Mouse (Mus musculus) bone marrow, adult 2 months (tissue): ENCODE results near the gene Plekhg2. TPM values are rescaled to one million over a fixed set of nuclear protein-coding genes. Genes with fewer than 3 reads are reported as not detected.

ENCODE experiments used
- H3K27ac ChIP-seq: fragments of 200-500 bp; 2 replicates; pipeline ENCODE4 v1.5.1; 2012; ENCODE audit warnings: low read depth, mild to moderate bottlenecking, control low read depth, inconsistent platforms, low read length; ENCODE audit not compliant: control insufficient read depth, poor library complexity, insufficient read depth
- H3K4me1 ChIP-seq: fragments of 200-500 bp; 2 replicates; pipeline ENCODE4 v1.6.1; 2011; ENCODE audit warnings: low read length; ENCODE audit not compliant: control insufficient read depth, insufficient read depth
- H3K4me3 ChIP-seq: fragments of 200-500 bp; replicated peaks from 2 replicates; pipeline ENCODE3; 2011; ENCODE audit warnings: mild to moderate bottlenecking, low read depth, low read length, control low read depth; ENCODE audit not compliant: control insufficient read depth
- CTCF ChIP-seq: fragments of 200-500 bp; IDR thresholded peaks from 2 replicates; pipeline ENCODE4 v1.5.1; 2011; ENCODE audit warnings: low read length, control low read depth; ENCODE audit not compliant: control insufficient read depth, insufficient read depth
- POLR2A ChIP-seq: fragments of 200-500 bp; IDR thresholded peaks from 2 replicates; pipeline ENCODE4 v1.6.1; 2011; ENCODE audit warnings: low read depth, mild to moderate bottlenecking, control low read depth, low read length, borderline replicate concordance; ENCODE audit not compliant: control insufficient read depth
- whole genome bisulfite sequencing: fragments of 180-500 bp; shearing (Covaris S2); methylation state at CpG from one replicate; pipeline ENCODE4 v1.1.7; 2018; 5-methylcytosine and 5-hydroxymethylcytosine counted together
- polyA plus RNA-seq: library from polyadenylated mRNA; stranded (reverse); fragments of >200 nt; gene quantifications from 2 replicates; pipeline ENCODE4 v1.2.4, GENCODE M21; 2011; ENCODE audit warnings: low replicate concordance; ENCODE audit not compliant: missing spikeins, insufficient read depth, insufficient read length

Plekhg2 gene
- 15.6 and 26.3 TPM in 2 replicates for polyA plus RNA-seq

DNA sequence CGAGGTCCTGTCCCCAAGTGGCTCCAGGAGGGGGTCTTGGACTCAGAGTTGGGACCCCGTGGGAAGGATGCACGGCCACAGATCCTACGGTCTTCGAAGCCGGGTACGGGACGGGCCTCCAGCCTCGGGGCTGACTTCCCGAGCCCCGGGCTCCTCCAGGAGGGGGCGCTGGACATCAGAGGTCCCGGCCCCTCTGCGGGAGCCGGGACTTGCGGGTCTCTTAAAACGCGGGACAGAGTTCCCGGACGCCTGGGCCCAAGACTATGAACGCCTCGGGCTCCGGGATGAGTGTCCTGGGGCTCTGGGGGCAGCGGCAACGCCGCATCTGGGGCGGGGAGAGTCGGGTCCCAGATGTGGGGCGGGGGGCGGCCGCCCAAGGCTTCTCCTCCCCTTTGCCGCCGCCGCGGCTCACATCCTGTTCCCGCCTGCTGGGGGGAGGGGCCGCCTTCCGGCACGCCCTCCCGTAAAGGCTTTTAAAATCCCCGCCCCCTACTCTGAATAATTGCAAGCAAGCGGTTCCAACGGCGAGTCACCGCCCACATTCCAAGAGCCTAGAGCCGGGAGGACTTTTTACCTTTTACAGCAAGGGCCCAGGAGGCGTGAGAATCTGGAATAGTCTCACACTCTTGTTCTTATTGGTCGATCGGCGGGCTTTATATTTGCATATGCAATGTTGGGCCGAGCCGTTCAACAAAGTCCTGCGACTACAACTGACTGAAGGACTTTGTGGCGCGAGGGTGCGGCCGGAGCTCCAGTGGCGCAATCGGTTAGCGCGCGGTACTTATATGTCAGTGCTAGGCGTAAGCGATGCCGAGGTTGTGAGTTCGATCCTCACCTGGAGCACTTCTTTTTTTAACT lies at the start of gene Plekhg2:
TSS of gene Plekhg2 (minus strand) at position 349 of the 858 bp plus-strand sequence.
- TF ChIP-seq POLR2A (peak; percentile 67; the same call in 1 of the 2 replicates), CTCF (peak; percentile 43; the same call in 1 of the 2 replicates)
- peak within 1 kb of the TSS; percentile 77 for H3K27ac ChIP-seq
- H3K4me1 ChIP-seq, result peaks cover 1% of the 10 kb centered on the region; the same call in 1 of the 2 replicates
- peak within 1 kb of the TSS; percentile 70 for H3K4me3 ChIP-seq
- under 1% methylated on average over 66 of the region's 66 CpGs for WGBS

DNA sequence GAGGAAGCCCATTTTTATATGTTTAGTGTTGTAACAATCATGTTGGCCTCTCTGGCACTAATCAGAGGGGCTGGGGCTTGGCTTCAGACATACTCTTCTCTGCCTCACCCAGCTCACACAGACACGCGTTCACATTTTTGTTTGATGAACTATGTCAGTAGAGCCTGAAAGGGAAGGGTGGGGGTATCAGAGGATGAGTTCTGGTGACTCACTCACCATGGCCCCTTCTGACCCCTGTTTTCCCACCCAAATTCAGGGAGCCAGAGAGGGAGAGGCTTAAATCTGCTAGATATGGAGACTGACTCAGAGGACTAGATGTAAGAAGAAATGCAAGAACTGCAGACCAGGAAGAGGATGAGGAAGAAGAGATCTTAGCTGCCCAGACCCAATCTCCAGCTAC lies 47.0 kb upstream of the Plekhg2 start:
- TF ChIP-seq POLR2A (no peak), CTCF (no peak)
- Histone ChIP-seq H3K4me3 (no peak overlapping the region), H3K4me1 (no peaks in the 10 kb centered on the region; the same call in 1 of the 2 replicates), H3K27ac (no peak overlapping the region)
- 92% methylated on average over 2 of the region's 2 CpGs for WGBS

DNA sequence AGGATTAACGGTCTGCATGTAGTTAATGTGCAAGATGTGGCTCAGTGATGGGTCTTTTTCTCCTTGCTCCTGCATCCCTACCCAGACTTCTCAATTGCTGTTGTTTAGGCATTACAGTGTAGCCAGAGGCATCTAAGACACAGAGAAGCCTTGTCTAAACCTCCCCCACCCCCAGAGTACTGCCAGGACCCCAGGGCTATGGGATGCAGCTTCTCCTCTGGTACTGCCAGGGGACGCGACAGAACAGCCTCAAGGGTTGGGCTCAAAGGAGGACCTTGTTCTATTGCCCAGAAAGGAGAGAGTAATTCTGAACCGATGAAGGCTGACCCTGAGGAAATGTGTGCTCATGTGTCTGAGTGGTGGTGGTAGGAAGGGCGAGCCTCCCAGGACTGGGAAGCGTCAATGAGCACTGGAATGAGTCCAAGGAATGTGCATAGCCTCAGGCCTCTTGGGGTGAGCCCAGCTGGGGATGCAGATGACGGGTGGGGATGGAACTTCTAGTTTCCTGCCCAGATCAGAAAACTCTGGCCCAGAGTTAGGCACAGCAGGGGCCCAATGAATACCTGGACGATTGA lies 45.8 kb upstream of the Plekhg2 start:
- no peak for TF ChIP-seq POLR2A
- no peak for TF ChIP-seq CTCF
- WGBS, result 88% methylated on average over 8 of the region's 8 CpGs
- no peaks in the 10 kb centered on the region; the same call in 1 of the 2 replicates for H3K4me1 ChIP-seq
- no peak overlapping the region for H3K4me3 ChIP-seq
- H3K27ac ChIP-seq, result no peak overlapping the region

DNA sequence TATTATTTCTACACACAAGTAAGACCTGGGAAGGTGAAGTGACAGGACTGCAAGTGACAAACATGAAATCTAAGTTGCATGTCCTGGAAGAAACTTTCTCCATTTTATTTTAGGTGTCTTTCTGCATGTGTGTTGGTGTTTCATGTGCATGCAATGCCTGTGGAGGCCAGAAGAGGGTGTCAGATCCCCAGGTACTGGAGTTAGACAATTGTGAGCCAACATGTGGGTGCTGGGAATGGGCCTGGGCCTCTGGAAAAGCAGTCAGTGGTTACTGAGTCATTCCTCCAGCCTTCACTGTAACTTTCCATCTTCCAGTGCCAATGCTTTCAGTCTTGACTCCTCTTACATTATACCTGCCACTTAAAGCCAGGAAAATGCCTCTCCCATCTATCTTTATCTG lies 45.0 kb upstream of the Plekhg2 start:
- no peak for TF ChIP-seq POLR2A
- TF ChIP-seq CTCF, result no peak
- Histone ChIP-seq H3K4me3 (no peak overlapping the region), H3K27ac (no peak overlapping the region), H3K4me1 (no peaks in the 10 kb centered on the region; the same call in 1 of the 2 replicates)

DNA sequence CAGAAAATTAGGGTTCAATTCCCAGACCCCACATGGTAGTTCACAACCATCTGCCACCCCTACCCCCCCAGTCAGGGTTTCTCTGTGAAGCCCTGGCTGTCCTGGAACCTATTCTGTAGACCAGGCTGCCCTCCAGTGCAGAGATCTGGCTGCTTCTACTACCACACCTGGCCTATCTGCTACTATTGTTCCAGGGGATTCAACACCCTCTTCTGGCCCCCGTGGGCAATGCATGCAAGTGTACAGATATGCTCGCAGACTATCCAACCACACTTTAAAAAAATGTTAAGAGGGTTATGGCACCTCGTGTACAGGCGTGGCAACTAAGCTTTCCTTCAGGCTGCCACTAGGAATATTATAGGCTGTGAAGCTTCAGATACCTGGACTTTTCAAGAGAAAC lies 40.4 kb upstream of the Plekhg2 start:
- Histone ChIP-seq H3K27ac (no peak overlapping the region), H3K4me3 (no peak overlapping the region), H3K4me1 (no peaks in the 10 kb centered on the region; the same call in 1 of the 2 replicates)
- 60% methylated on average over 4 of the region's 4 CpGs for WGBS
- peak; percentile 11; the same call in 1 of the 2 replicates for TF ChIP-seq CTCF
- TF ChIP-seq POLR2A, result no peak

DNA sequence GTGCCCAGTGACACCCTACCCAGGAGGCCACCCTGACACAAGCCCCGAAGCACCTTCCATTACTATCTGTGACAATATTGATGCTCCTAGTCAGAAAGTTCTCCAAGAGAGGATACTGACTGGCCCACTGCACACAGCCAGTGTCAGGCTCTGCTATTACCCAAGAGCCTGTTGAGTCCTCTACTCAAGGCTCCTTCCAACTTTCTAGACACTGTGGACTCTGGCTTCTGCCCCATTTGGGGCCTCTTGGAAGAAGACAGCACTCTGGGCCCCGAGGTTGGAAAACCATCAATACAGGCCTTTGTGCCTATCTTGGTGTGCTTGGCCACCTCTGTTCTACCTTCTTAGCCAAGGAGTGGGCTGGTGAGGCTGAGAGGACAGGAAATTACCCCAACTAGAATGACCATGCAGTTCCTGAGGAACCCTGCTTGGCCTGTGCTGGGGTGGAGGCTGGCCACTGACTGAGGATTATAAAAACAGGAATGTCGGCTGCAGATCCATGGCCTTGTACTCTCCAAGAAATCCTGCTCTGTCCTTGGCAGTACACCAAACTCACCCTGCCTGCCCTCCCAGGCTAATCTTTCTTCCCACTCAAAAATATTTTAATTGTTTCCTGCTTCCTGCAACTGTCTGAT lies 38.6 kb upstream of the Plekhg2 start:
- H3K4me3 ChIP-seq, result no peak overlapping the region
- H3K27ac ChIP-seq, result peak overlapping the region; percentile 52; the same call in 1 of the 2 replicates
- WGBS, result 79% methylated on average over 3 of the region's 3 CpGs
- TF ChIP-seq POLR2A (no peak), CTCF (no peak)
- no peaks in the 10 kb centered on the region; the same call in 1 of the 2 replicates for H3K4me1 ChIP-seq

DNA sequence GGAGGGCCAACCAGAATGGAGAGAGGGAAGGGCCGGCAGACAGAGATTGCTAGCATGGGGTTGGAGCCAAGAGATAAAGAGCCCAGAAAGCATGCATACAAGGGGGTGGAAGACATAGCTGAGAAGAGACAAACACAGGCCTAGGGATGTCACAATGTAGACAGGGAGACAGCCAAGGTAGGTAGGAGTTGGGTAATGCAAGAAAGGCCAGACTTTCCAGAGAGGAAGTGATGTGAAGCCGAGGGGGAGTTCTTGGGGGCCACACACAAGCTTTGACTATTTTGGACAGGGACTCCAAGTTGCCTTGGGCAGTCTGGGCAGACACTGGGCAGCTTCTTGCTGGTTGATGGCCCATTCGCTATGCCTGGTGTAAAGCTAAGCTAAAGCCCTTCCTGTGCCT lies 29.5 kb upstream of the Plekhg2 start:
- no peak overlapping the region for H3K4me3 ChIP-seq
- TF ChIP-seq CTCF (no peak), POLR2A (no peak)
- 51% methylated on average over 3 of the region's 3 CpGs for WGBS

DNA sequence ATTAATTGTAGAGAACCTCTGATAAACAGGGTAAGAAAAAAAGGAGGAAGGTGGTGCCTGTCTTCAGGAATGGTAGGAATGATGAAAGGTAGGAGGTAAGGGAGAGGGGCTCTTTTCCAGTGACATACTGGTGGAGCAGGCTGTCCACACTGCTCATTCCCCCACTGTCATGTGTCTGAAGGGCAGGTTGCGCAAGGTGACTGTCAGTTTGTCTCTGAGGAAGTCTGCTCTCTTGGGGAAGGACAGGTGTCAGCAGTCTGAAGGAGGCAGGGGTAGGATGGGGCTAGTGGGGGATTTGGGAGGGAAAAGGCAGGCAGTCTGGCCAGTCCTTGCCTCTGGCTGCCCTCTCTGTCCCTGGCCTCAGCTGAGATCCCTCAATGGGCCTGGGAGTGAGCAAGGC lies 28.6 kb upstream of the Plekhg2 start:
- Histone ChIP-seq H3K27ac (peak overlapping the region; percentile 28; the same call in 1 of the 2 replicates), H3K4me3 (no peak overlapping the region), H3K4me1 (peaks cover 6% of the 10 kb centered on the region; the same call in 1 of the 2 replicates)
- WGBS, result 48% methylated on average over 1 of the region's 1 CpGs
- TF ChIP-seq POLR2A (no peak), CTCF (no peak)

More for the DNA sequence above, 29.5 kb upstream of the Plekhg2 start:
- Histone ChIP-seq H3K27ac (no peak overlapping the region; the same call in 1 of the 2 replicates), H3K4me1 (peaks cover 6% of the 10 kb centered on the region; the same call in 1 of the 2 replicates)
